Comparison of ENCODE assay signal across 16 mouse cellular contexts in the genomic region with DNA sequence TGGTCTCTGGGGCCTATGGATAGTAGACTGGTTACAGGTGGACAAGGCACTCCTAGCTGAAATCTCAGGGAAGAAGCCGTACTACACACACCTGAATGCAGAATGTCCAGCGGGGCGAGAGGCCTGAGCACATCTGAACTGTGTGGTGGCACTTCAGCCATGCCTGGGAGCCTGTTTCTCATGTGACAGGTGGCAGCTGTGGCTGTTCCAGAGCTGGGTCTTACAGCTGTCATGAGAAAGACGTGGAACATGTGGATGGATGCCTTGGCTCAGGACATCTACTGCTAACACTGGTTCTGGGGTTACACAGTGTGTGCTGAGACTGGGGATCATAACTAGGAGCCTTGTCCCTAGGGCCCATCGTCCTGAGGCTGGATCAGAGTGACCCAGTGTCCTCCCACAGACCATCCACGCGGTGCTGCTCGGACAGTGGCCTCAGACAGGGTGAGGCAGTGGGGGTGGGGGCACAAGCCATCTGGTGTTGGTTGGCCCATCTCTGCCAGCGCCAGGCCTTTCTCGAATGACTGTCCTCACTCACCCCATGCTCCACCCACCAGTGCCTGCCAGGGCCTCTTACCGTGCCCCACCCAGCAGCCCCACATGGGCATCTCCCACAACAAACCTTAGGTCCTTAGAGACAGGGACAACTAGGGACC. TPM values are rescaled to one million over a fixed set of nuclear protein-coding genes. Genes with fewer than 3 reads are reported as not detected.
DNase-seq lines count a peak whose midpoint lies in the region; ATAC-seq and TF ChIP-seq lines count a peak whose summit lies in the region.
"Had no signal": no experiment of that assay in that cellular context is flagged by ENCODE, and none has a peak within 500 bp of the region (broad histone marks: within the 10 kb centered on the region; RNA-seq: fewer than 3 reads in every experiment).

No protein-coding gene starts in this region.

- TF ChIP-seq POLR2A in thymus, adult 2 months (IDR thresholded peaks at IDR 0.05; ENCODE audit: control insufficient read depth, extremely low read depth, insufficient read depth, low read length, poor library complexity) = no peak
- no peak for TF ChIP-seq POLR2A in lung, adult 2 months (IDR thresholded peaks at IDR 0.05; ENCODE audit: borderline replicate concordance, extremely low read depth, low read depth, low read length)

- ATAC-seq in embryonic facial prominence, embryonic 13.5 days (ENCODE audit: insufficient number of reproducible peaks, insufficient read depth, low FRiP score, low TSS enrichment, low read depth) = no peak
- no peak for ATAC-seq in limb, embryonic 15.5 days (ENCODE audit: insufficient number of reproducible peaks, low FRiP score, low TSS enrichment, low read depth)
- ATAC-seq: forebrain, embryonic 14.5 days had no signal

- H3K4me3 ChIP-seq in embryonic facial prominence, embryonic 13.5 days = no peak overlapping the region
- no peak overlapping the region for H3K4me3 ChIP-seq in limb, embryonic 15.5 days
- no peak overlapping the region for H3K4me3 ChIP-seq in thymus, adult 2 months (ENCODE audit: control insufficient read depth, insufficient read depth, low read length)
- no peak overlapping the region for H3K4me3 ChIP-seq in lung, adult 2 months (replicated peaks; ENCODE audit: extremely low read depth, low read depth, low read length)
- H3K4me3 ChIP-seq: kidney, embryonic 15.5 days; limb, embryonic 12.5 days; lung, embryonic 15.5 days; midbrain, embryonic 12.5 days; neural tube, embryonic 13.5 days had no signal

- no peaks in the 10 kb centered on the region for H3K27me3 ChIP-seq in embryonic facial prominence, embryonic 13.5 days
- no peaks in the 10 kb centered on the region for H3K27me3 ChIP-seq in limb, embryonic 15.5 days
- H3K27me3 ChIP-seq in thymus, adult 2 months (ENCODE audit: control insufficient read depth, insufficient read depth, low read length) = no peaks in the 10 kb centered on the region
- H3K27me3 ChIP-seq: kidney, embryonic 15.5 days; limb, embryonic 12.5 days; lung, embryonic 15.5 days; midbrain, embryonic 12.5 days; neural tube, embryonic 13.5 days had no signal

- H3K9ac ChIP-seq in embryonic facial prominence, embryonic 13.5 days = no peak overlapping the region
- H3K9ac ChIP-seq in limb, embryonic 15.5 days = no peak overlapping the region
- H3K9ac ChIP-seq: kidney, embryonic 15.5 days; limb, embryonic 12.5 days; lung, embryonic 15.5 days; midbrain, embryonic 12.5 days; neural tube, embryonic 13.5 days had no signal

- no peaks in the 10 kb centered on the region for H3K9me3 ChIP-seq in embryonic facial prominence, embryonic 13.5 days
- H3K9me3 ChIP-seq in limb, embryonic 15.5 days = no peaks in the 10 kb centered on the region
- H3K9me3 ChIP-seq: kidney, embryonic 15.5 days; limb, embryonic 12.5 days; lung, embryonic 15.5 days; midbrain, embryonic 12.5 days; neural tube, embryonic 13.5 days had no signal

- peaks cover 15% of the 10 kb centered on the region for H3K36me3 ChIP-seq in embryonic facial prominence, embryonic 13.5 days
- H3K36me3 ChIP-seq in limb, embryonic 15.5 days = 0 out of 2 replicates have a peak, but pooled peaks cover 3% of the 10 kb centered on the region
- H3K36me3 ChIP-seq in thymus, adult 2 months (ENCODE audit: control insufficient read depth, insufficient read depth, low read length) = no peaks in the 10 kb centered on the region

- peaks cover 23% of the 10 kb centered on the region for H3K4me1 ChIP-seq in embryonic facial prominence, embryonic 13.5 days
- peaks cover 45% of the 10 kb centered on the region for H3K4me1 ChIP-seq in limb, embryonic 15.5 days
- H3K4me1 ChIP-seq in thymus, adult 2 months (replicated peaks; ENCODE audit: control insufficient read depth, insufficient read depth, low read length) = no peaks in the 10 kb centered on the region
- no peaks in the 10 kb centered on the region; the same call in 1 of the 2 replicates for H3K4me1 ChIP-seq in lung, adult 2 months (ENCODE audit: control insufficient read depth, insufficient read depth, low read length)
- H3K4me1 ChIP-seq: midbrain, embryonic 12.5 days; neural tube, embryonic 13.5 days had no signal

- peak; percentile 36 for DNase-seq in gastrocnemius, adult 18-20 months (ENCODE audit: low spot score)
- DNase-seq in gastrocnemius, postnatal 36 days = no peak
- peak; percentile 20 for DNase-seq in MN1 (ENCODE audit: low spot score)
- DNase-seq in thymus, adult 2 months = no peak
- no peak for DNase-seq in lung, adult 2 months
- no peak for DNase-seq in urinary bladder, postnatal 25 days (ENCODE audit: low spot score)
- DNase-seq: adrenal gland, adult 8-10 months; thymus, adult 18-20 months had no signal

- H3K4me2 ChIP-seq in embryonic facial prominence, embryonic 13.5 days = no peak overlapping the region
- H3K4me2 ChIP-seq in limb, embryonic 15.5 days = no peak overlapping the region
- H3K4me2 ChIP-seq: kidney, embryonic 15.5 days; limb, embryonic 12.5 days; lung, embryonic 15.5 days; midbrain, embryonic 12.5 days; neural tube, embryonic 13.5 days had no signal

- H3K27ac ChIP-seq in embryonic facial prominence, embryonic 13.5 days = peak overlapping the region; percentile 44; the same call in 1 of the 2 replicates
- H3K27ac ChIP-seq in limb, embryonic 15.5 days = peak overlapping the region; percentile 79
- no peak overlapping the region for H3K27ac ChIP-seq in thymus, adult 2 months (ENCODE audit: control insufficient read depth, insufficient read depth, low read length)
- H3K27ac ChIP-seq: kidney, embryonic 15.5 days; limb, embryonic 12.5 days; lung, embryonic 15.5 days; midbrain, embryonic 12.5 days; neural tube, embryonic 13.5 days had no signal

- intact Hi-C loops in gastrocnemius, postnatal 36 days (cut with DNase I) = loop anchor here (2.0 kb wide), 1 partner anchor 15 kb away; no protein-coding TSS in a partner anchor

- no peak for TF ChIP-seq CTCF in thymus, adult 2 months (IDR thresholded peaks at IDR 0.05; ENCODE audit: borderline replicate concordance, control insufficient read depth, extremely low read depth, insufficient read depth, low read length, poor library complexity)
- TF ChIP-seq CTCF in lung, adult 2 months (IDR thresholded peaks at IDR 0.05; ENCODE audit: insufficient read depth, low read length) = no peak

- 83% methylated on average over 11 of the region's 11 CpGs for WGBS in embryonic facial prominence, embryonic 13.5 days
- 80% methylated on average over 11 of the region's 11 CpGs for WGBS in limb, embryonic 15.5 days
- 84% methylated on average over 11 of the region's 11 CpGs for WGBS in thymus, adult 2 months
- 68% methylated on average over 11 of the region's 11 CpGs for WGBS in lung, adult 2 months

RNA-seq across cellular contexts. Expression of a gene that starts 19.5 kb away (rescaled TPM):
- 1 to 10 TPM; 1.5 to 1.6 TPM for total RNA-seq in gastrocnemius, adult 18-20 months (2021)
- 1 to 10 TPM; 1.2 to 2.0 TPM for total RNA-seq in gastrocnemius, postnatal 36 days (2021)
- polyA plus RNA-seq in embryonic facial prominence, embryonic 13.5 days (2015; fragmentation: Nextera tagmentation; extraction: Ambion mirVana) = 4.9 and 6.2 TPM in 2 replicates
- polyA plus RNA-seq in limb, embryonic 15.5 days (2015; fragmentation: Nextera tagmentation; extraction: Ambion mirVana) = 37.3 and 43.8 TPM in 2 replicates
- 8.0 and 10.5 TPM in 2 replicates for polyA plus RNA-seq in thymus, adult 2 months (2012; rRNA removed)
- polyA plus RNA-seq in lung, adult 2 months (2012; rRNA removed) = 27.3 and 47.8 TPM in 2 replicates

RNA-seq across cellular contexts. Expression of a gene that starts 37.1 kb away (rescaled TPM):
- total RNA-seq in gastrocnemius, adult 18-20 months (2021) = 100 to 1,000 TPM; 211 to 229 TPM
- 100 to 1,000 TPM; 202 to 219 TPM for total RNA-seq in gastrocnemius, postnatal 36 days (2021)
- 326 and 350 TPM in 2 replicates for polyA plus RNA-seq in embryonic facial prominence, embryonic 13.5 days (2015; fragmentation: Nextera tagmentation; extraction: Ambion mirVana)
- polyA plus RNA-seq in limb, embryonic 15.5 days (2015; fragmentation: Nextera tagmentation; extraction: Ambion mirVana) = 295 and 316 TPM in 2 replicates
- 565 and 568 TPM in 2 replicates for polyA plus RNA-seq in thymus, adult 2 months (2012; rRNA removed)
- polyA plus RNA-seq in lung, adult 2 months (2012; rRNA removed) = 304 and 332 TPM in 2 replicates

Comparison
In these comparisons a context has a peak if more than half of its experiments do, and no peak if none do; other contexts are left out.
1. DNase-seq: peak in gastrocnemius, adult 18-20 months (single experiment) and MN1 (single experiment); none in gastrocnemius, postnatal 36 days (0 of 2), thymus, adult 2 months (single experiment), lung, adult 2 months (single experiment) and urinary bladder, postnatal 25 days (single experiment).